Mouse (Mus musculus): ENCODE measurements at regions not wholly inside any gene's neighbourhood (a gene's known extent, or its start where the extent isn't known, plus 50 kb on each side); places are given as distances from the start of the nearest gene placed in this dataset.
A peak's percentile ranks its signal among the peaks of the same experiment; 100 is the strongest.

- TF ChIP-seq CTCF (IDR thresholded peaks at IDR 0.05; ENCODE audit: low read depth) (peak; percentile 20; the same call in 1 of the 2 replicates), EP300 (optimal IDR thresholded peaks at IDR 0.05) (no peak)
Measured at GRCm38 (mm10) chr8:26847009-26847408, 130.1 kb upstream of the Zfp703 start.
